Mouse (Mus musculus) testis, adult 2 months (tissue): ENCODE data around the gene Zc3h12d.

ENCODE experiments used
- CTCF ChIP-seq: fragments of 200-500 bp; IDR thresholded peaks from 2 replicates; pipeline ENCODE4 v1.5.1; 2012; ENCODE audit warnings: low read depth, mild to moderate bottlenecking, inconsistent platforms, low read length, moderate library complexity; ENCODE audit not compliant: control insufficient read depth, insufficient read depth, insufficient replicate concordance
- POLR2A ChIP-seq: fragments of 200-500 bp; IDR thresholded peaks from 2 replicates; pipeline ENCODE4 v1.6.1; 2012; ENCODE audit warnings: low read depth, mild to moderate bottlenecking, inconsistent platforms, low read length, moderate library complexity; ENCODE audit not compliant: control insufficient read depth

GRCm38 (mm10) chr10:7840785-7841184 lies 8.5 kb downstream of the Zc3h12d start:
- TF ChIP-seq CTCF (no peak), POLR2A (no peak)
